Mouse (Mus musculus): ENCODE results near the gene Slc30a2.

GRCm38 (mm10) chr4:134312901-134313300 lies 30.1 kb upstream of the Slc30a2 start:
- TF ChIP-seq CTCF (conservative IDR thresholded peaks at IDR 0.05; ENCODE audit: insufficient read depth, insufficient read length, low read depth, low read length) (peak; percentile 26; the same call in 1 of the 2 replicates), POLR2A (IDR thresholded peaks at IDR 0.05; ENCODE audit: low read depth, low read length) (no peak)
